Mouse (Mus musculus) C2C12 (cell line): ENCODE data around the gene Gan. TPM values are rescaled to one million over a fixed set of nuclear protein-coding genes. Genes with fewer than 3 reads are reported as not detected.

ENCODE experiments used
- H3K27me3 ChIP-seq: one replicate; pipeline ENCODE4 v1.6.1; 2011; ENCODE audit not compliant: control insufficient read depth, insufficient read depth, insufficient read length
- H3K36me3 ChIP-seq: one replicate; pipeline ENCODE4 v1.6.1; 2011; ENCODE audit not compliant: control insufficient read depth, insufficient read depth
- H3K4me3 ChIP-seq: one replicate; pipeline ENCODE4 v1.5.1; 2011; ENCODE audit warnings: mild to moderate bottlenecking, control low read depth; ENCODE audit not compliant: poor library complexity, insufficient read depth, severe bottlenecking
- H3K79me2 ChIP-seq: one replicate; pipeline ENCODE4 v1.6.1; 2011; ENCODE audit not compliant: control insufficient read depth, insufficient read depth
- H3K79me3 ChIP-seq: one replicate; pipeline ENCODE4 v1.6.1; 2011; ENCODE audit warnings: low read depth, control low read depth
- H3ac ChIP-seq: one replicate; pipeline ENCODE3; 2011; ENCODE audit warnings: low read depth; ENCODE audit not compliant: control insufficient read depth, insufficient read length
- CEBPB ChIP-seq: IDR thresholded peaks from one replicate; pipeline ENCODE4 v1.6.1; 2011; ENCODE audit warnings: low read depth, mild to moderate bottlenecking, control low read depth, moderate library complexity
- CTCF ChIP-seq: IDR thresholded peaks from one replicate; pipeline ENCODE4 v1.5.1; 2011; ENCODE audit not compliant: control insufficient read depth, insufficient read depth, insufficient read length
- FOSL1 ChIP-seq: IDR thresholded peaks from one replicate; pipeline ENCODE4 v1.8.0; 2011; ENCODE audit warnings: mild to moderate bottlenecking, low read length; ENCODE audit not compliant: poor library complexity, insufficient read depth, severe bottlenecking
- MAX ChIP-seq: IDR thresholded peaks from one replicate; pipeline ENCODE4 v1.6.1; 2011; ENCODE audit warnings: mild to moderate bottlenecking, control low read depth
- MYOD1 ChIP-seq: IDR thresholded peaks from one replicate; pipeline ENCODE4 v1.6.1; 2011; ENCODE audit warnings: low read depth; ENCODE audit not compliant: control insufficient read depth, insufficient read length
- MYOG ChIP-seq: IDR thresholded peaks from one replicate; pipeline ENCODE4 v1.6.1; 2011; ENCODE audit not compliant: control insufficient read depth, insufficient read length; ENCODE audit errors: extremely low read depth
- USF1 ChIP-seq: IDR thresholded peaks from one replicate; pipeline ENCODE4 v1.6.1; 2011; ENCODE audit warnings: low read depth, mild to moderate bottlenecking, control low read depth, moderate library complexity
- polyA plus RNA-seq: library from polyadenylated mRNA; unstranded; fragments of >200 nt; fragmentation: generic; extraction: Trizol; gene quantifications from one replicate; pipeline ENCODE4 v1.2.1, GENCODE M21; 2012; ENCODE audit warnings: missing spikeins

Gan gene
- polyA plus RNA-seq, 1 experiment = 2.7 TPM

- no peak for TF ChIP-seq CEBPB
- TF ChIP-seq FOSL1 = no peak
- no peak for TF ChIP-seq USF1
- TF ChIP-seq CTCF = no peak
- TF ChIP-seq MYOD1 = no peak
- no peak for TF ChIP-seq MYOG
- no peak for TF ChIP-seq MAX
- peak overlapping the region; percentile 85 for H3K4me3 ChIP-seq
- no peaks in the 10 kb centered on the region for H3K27me3 ChIP-seq
- H3ac ChIP-seq = no peak overlapping the region
- H3K79me2 ChIP-seq = peaks cover 86% of the 10 kb centered on the region
- H3K79me3 ChIP-seq = peaks cover 24% of the 10 kb centered on the region
- no peaks in the 10 kb centered on the region for H3K36me3 ChIP-seq
Observed at GRCm38 (mm10) chr8:117159031-117159430, 1.1 kb downstream of the Gan start.

GRCm38 (mm10) chr8:117164912-117165311 is 7.0 kb downstream of the Gan start:
- no peaks in the 10 kb centered on the region for H3K27me3 ChIP-seq
- TF ChIP-seq MYOD1 (no peak), CTCF (no peak), CEBPB (no peak), USF1 (no peak), MAX (no peak), MYOG (no peak), FOSL1 (no peak)
- H3K4me3 ChIP-seq = no peak overlapping the region
- peaks cover 54% of the 10 kb centered on the region for H3K79me2 ChIP-seq
- no peaks in the 10 kb centered on the region for H3K36me3 ChIP-seq
- peaks cover 9% of the 10 kb centered on the region for H3K79me3 ChIP-seq
- no peak overlapping the region for H3ac ChIP-seq

GRCm38 (mm10) chr8:117165542-117165941 is 7.6 kb downstream of the Gan start:
- TF ChIP-seq FOSL1 (no peak), USF1 (no peak), MYOD1 (no peak), MYOG (no peak), CTCF (no peak), MAX (no peak), CEBPB (no peak)
- Histone ChIP-seq H3K4me3 (no peak overlapping the region), H3K79me3 (peaks cover 9% of the 10 kb centered on the region), H3ac (no peak overlapping the region), H3K79me2 (peaks cover 47% of the 10 kb centered on the region), H3K27me3 (no peaks in the 10 kb centered on the region), H3K36me3 (no peaks in the 10 kb centered on the region)

- H3K36me3 ChIP-seq = no peaks in the 10 kb centered on the region
- no peaks in the 10 kb centered on the region for H3K27me3 ChIP-seq
- peaks cover 6% of the 10 kb centered on the region for H3K79me3 ChIP-seq
- TF ChIP-seq CTCF = no peak
- no peak for TF ChIP-seq CEBPB
- TF ChIP-seq MAX = no peak
- no peak for TF ChIP-seq MYOD1
- TF ChIP-seq FOSL1 = no peak
- no peak for TF ChIP-seq USF1
- H3ac ChIP-seq = no peak overlapping the region
- H3K4me3 ChIP-seq = no peak overlapping the region
- H3K79me2 ChIP-seq = peaks cover 38% of the 10 kb centered on the region
Observed at GRCm38 (mm10) chr8:117166515-117166914, 8.6 kb downstream of the Gan start.

- H3K79me3 ChIP-seq = peaks cover 3% of the 10 kb centered on the region
- no peaks in the 10 kb centered on the region for H3K27me3 ChIP-seq
- no peak overlapping the region for H3K4me3 ChIP-seq
- H3ac ChIP-seq = no peak overlapping the region
- TF ChIP-seq MYOG = no peak
- TF ChIP-seq CTCF = no peak
- no peak for TF ChIP-seq USF1
- no peak for TF ChIP-seq CEBPB
- no peak for TF ChIP-seq FOSL1
- no peak for TF ChIP-seq MYOD1
- no peak for TF ChIP-seq MAX
- peaks cover 29% of the 10 kb centered on the region for H3K79me2 ChIP-seq
- H3K36me3 ChIP-seq = no peaks in the 10 kb centered on the region
Observed at GRCm38 (mm10) chr8:117167243-117167883, 9.4 kb downstream of the Gan start.
